Mouse (Mus musculus): ENCODE results near the gene Fam229a. TPM values are rescaled to one million over a fixed set of nuclear protein-coding genes. Genes with fewer than 3 reads are reported as not detected.
A peak's percentile ranks its signal among the peaks of the same experiment; 100 is the strongest.

Fam229a gene
- polyA plus RNA-seq, 1 experiment from 2014 or later = 0.88 TPM

DNA sequence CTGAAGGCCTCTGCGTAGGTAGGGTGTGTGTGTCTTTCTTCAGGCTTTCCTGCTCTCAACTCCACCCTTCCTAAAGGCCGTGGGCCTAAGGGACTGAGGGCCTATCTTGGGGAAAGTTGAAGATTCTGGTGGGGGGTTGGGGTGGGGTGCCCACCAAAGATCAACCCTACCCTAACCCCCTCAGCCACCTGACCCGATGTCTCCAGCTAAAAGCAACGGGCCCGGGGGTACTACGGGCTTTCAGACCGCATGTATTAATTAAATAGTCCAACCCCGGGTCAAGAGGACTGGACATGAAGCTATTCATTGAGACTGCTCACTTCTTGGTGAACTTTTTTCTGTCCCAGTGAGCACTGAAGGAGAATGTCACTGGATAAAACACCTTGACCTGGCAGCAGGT lies 9.0 kb downstream of the Fam229a start:
- TF ChIP-seq EP300 (IDR thresholded peaks at IDR 0.05; ENCODE audit: low read depth) = no peak
- no peak for TF ChIP-seq CTCF (IDR thresholded peaks at IDR 0.05; ENCODE audit: low read depth)
- Histone ChIP-seq H3K4me1 (ENCODE audit: insufficient read depth) (peaks cover 32% of the 10 kb centered on the region), H3K27me3 (ENCODE audit: insufficient read depth, low read length) (no peaks in the 10 kb centered on the region), H3K4me3 (ENCODE audit: low read depth, low read length) (peak overlapping the region; percentile 54; the same call in 1 of the 2 replicates), H3K36me3 (replicated peaks; ENCODE audit: insufficient read depth, low read length) (no peaks in the 10 kb centered on the region), H3K9ac (replicated peaks) (no peak overlapping the region), H3K27ac (ENCODE audit: low read depth) (peak overlapping the region; percentile 70), H3K9me3 (ENCODE audit: low read length) (no peaks in the 10 kb centered on the region), H3K4me2 (ENCODE audit: low read depth, low read length) (peak overlapping the region; percentile 84)
- ATAC-seq (no peak), DNase-seq (no peak)
- 69% methylated on average over 8 of the region's 8 CpGs for WGBS (ENCODE audit: insufficient replicate concordance)

DNA sequence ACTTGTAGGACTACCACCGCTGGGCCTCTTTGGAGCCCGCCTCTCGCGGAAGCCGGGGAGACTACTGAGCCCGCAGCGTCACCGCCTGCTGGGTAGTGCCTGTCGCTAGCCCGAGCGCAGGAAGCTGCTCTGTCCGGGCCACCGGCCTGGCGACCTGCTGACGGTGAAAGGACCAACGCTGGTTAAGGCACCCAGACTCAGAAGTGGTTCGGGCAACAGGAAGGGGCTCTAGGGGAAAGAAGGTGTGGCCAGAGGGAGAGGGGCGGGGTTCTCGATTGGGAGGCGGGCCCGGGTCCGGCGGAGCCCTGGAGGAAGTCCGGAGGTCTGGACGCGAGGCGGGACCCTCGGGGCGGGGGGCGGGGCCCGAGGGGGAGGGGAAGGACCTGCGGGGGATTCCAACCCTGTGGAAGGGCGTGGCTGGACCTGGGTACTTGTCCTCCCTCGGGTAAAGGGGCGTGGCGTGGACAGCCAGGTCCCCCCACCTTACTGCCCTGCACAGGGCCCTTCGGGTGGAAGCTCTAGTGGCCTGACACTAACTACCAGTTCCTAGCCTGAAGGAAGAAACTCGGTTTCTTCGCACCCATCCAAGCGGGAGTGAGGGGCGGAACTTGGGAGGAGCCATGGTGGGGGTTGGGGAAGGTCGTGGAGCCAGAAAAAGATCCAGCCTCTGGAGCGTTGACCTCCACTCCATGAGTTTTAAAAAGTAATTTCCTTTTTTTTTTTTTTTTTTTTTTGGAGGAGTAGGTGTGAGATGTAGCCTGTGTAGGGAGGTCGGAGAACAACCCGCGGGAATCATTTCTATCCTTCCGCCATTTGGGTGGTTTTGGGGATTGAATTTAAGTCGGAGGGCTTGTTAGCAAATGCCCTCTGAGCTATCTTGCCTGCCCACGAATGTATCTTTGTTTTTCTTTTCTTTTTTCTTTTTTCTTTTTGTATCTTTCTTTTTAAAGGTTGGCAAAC lies 9.9 kb downstream of the Fam229a start:
- H3K36me3 ChIP-seq (replicated peaks; ENCODE audit: insufficient read depth, low read length) = no peaks in the 10 kb centered on the region
- no peak for TF ChIP-seq EP300 (IDR thresholded peaks at IDR 0.05; ENCODE audit: low read depth)
- TF ChIP-seq CTCF (IDR thresholded peaks at IDR 0.05; ENCODE audit: low read depth) = no peak
- peak overlapping the region; percentile 54 for H3K4me3 ChIP-seq (ENCODE audit: low read depth, low read length)
- H3K9ac ChIP-seq (replicated peaks) = peak overlapping the region; percentile 44
- DNase-seq (peak; percentile 90), ATAC-seq (peak; percentile 78)
- WGBS (ENCODE audit: insufficient replicate concordance) = 3% methylated on average over 46 of the region's 49 CpGs
- H3K9me3 ChIP-seq (ENCODE audit: low read length) = no peaks in the 10 kb centered on the region
- H3K27ac ChIP-seq (ENCODE audit: low read depth) = peak overlapping the region; percentile 70
- peaks cover 32% of the 10 kb centered on the region for H3K4me1 ChIP-seq (ENCODE audit: insufficient read depth)
- no peaks in the 10 kb centered on the region for H3K27me3 ChIP-seq (ENCODE audit: insufficient read depth, low read length)
- peak overlapping the region; percentile 84 for H3K4me2 ChIP-seq (ENCODE audit: low read depth, low read length)

- 0 out of 2 replicates have a peak overlapping the region, but pooled peaks have one; percentile 16 for H3K27ac ChIP-seq (ENCODE audit: low read depth)
- H3K4me3 ChIP-seq (ENCODE audit: low read depth, low read length) = no peak overlapping the region
- no peak overlapping the region for H3K9ac ChIP-seq (replicated peaks)
- TF ChIP-seq EP300 (IDR thresholded peaks at IDR 0.05; ENCODE audit: low read depth) (no peak), CTCF (IDR thresholded peaks at IDR 0.05; ENCODE audit: low read depth) (no peak)
- no peaks in the 10 kb centered on the region for H3K9me3 ChIP-seq (ENCODE audit: low read length)
- no peak for ATAC-seq
- H3K4me2 ChIP-seq (ENCODE audit: low read depth, low read length) = no peak overlapping the region
- H3K36me3 ChIP-seq (replicated peaks; ENCODE audit: insufficient read depth, low read length) = no peaks in the 10 kb centered on the region
- peaks cover 28% of the 10 kb centered on the region for H3K4me1 ChIP-seq (ENCODE audit: insufficient read depth)
- 40% methylated on average over 9 of the region's 9 CpGs for whole genome bisulfite sequencing (ENCODE audit: insufficient replicate concordance)
- DNase-seq = no peak
- H3K27me3 ChIP-seq (ENCODE audit: insufficient read depth, low read length) = no peaks in the 10 kb centered on the region
These were observed 11.4 kb downstream of the Fam229a start for GRCm38 (mm10) chr4:129502327-129502888.

DNA sequence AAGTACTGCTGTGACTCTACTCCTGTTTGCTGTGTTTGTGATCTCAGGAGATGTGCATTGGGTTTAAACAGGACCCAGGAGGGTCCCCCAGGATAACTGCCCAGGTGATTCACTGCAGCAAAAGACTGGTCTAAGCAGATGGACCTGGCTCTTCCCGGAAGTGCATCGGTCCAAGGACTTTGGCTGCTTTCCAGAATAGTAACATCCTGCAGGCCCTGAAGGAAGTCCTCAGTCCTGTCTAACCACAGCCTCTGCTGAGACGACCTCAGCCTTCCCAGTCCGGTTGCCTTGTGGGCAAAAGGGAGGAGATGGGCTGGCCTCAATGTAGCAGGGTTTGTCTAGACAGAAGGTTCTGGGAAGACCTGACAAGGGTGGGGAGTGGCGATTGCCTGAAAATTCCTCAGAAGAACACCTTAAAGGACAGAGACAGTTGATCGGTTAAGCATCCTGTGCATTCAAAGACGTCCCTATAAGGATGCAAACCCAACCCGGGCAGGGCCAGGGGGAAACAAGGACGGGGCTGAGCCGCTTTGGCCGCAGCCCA lies 12.0 kb downstream of the Fam229a start:
- Histone ChIP-seq H3K4me2 (ENCODE audit: low read depth, low read length) (no peak overlapping the region), H3K27ac (ENCODE audit: low read depth) (0 out of 2 replicates have a peak overlapping the region, but pooled peaks have one; percentile 16), H3K36me3 (replicated peaks; ENCODE audit: insufficient read depth, low read length) (no peaks in the 10 kb centered on the region), H3K27me3 (ENCODE audit: insufficient read depth, low read length) (no peaks in the 10 kb centered on the region), H3K9me3 (ENCODE audit: low read length) (no peaks in the 10 kb centered on the region), H3K4me3 (ENCODE audit: low read depth, low read length) (no peak overlapping the region), H3K9ac (replicated peaks) (no peak overlapping the region), H3K4me1 (ENCODE audit: insufficient read depth) (peaks cover 28% of the 10 kb centered on the region)
- TF ChIP-seq EP300 (IDR thresholded peaks at IDR 0.05; ENCODE audit: low read depth) (no peak), CTCF (IDR thresholded peaks at IDR 0.05; ENCODE audit: low read depth) (no peak)
- 43% methylated on average over 11 of the region's 11 CpGs for WGBS (ENCODE audit: insufficient replicate concordance)
- ATAC-seq (no peak), DNase-seq (no peak)

DNA sequence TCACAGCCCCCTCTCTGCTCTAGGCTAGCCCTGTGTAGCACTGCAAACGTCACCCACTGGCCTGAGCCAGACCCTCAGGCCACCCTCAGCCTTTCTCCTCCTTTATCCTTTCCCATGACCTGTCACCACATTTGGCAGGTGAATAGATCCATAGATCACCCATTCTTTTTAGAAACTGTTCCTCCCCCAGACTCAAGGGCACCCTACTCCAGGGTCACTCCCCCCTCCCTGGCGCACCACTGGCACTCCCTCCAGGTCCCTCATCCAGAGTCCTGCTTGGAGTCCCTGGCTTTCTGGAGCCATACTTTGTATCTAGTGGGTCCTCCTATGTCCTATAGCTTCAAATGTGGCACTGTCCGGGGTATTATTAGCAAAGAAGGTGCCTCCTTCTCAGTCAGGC lies 14.5 kb downstream of the Fam229a start:
- Histone ChIP-seq H3K4me3 (ENCODE audit: low read depth, low read length) (no peak overlapping the region), H3K4me2 (ENCODE audit: low read depth, low read length) (no peak overlapping the region), H3K27me3 (ENCODE audit: insufficient read depth, low read length) (no peaks in the 10 kb centered on the region), H3K27ac (ENCODE audit: low read depth) (no peak overlapping the region), H3K4me1 (ENCODE audit: insufficient read depth) (peaks cover 23% of the 10 kb centered on the region), H3K36me3 (replicated peaks; ENCODE audit: insufficient read depth, low read length) (no peaks in the 10 kb centered on the region), H3K9ac (replicated peaks) (no peak overlapping the region), H3K9me3 (ENCODE audit: low read length) (no peaks in the 10 kb centered on the region)
- DNase-seq (no peak), ATAC-seq (no peak)
- 86% methylated on average over 3 of the region's 3 CpGs for WGBS (ENCODE audit: insufficient replicate concordance)
- TF ChIP-seq EP300 (IDR thresholded peaks at IDR 0.05; ENCODE audit: low read depth) (no peak), CTCF (IDR thresholded peaks at IDR 0.05; ENCODE audit: low read depth) (no peak)

Measured in liver, postnatal 0 days (tissue).